Mouse (Mus musculus) MEL (cell line): ENCODE data around the gene Gsn.

Experiments
- CTCF ChIP-seq, 3 experiments: IDR thresholded peaks in 2 of 3; conservative IDR thresholded peaks in 1 of 3; 2 replicates each; pipeline ENCODE4 v1.5.1; 2011 to 2012; ENCODE audit warnings: low read length in 3 of 3, low read depth in 2 of 3, mild to moderate bottlenecking in 2 of 3, improper control_type of control experiment in 1 of 3, inconsistent platforms in 1 of 3, mixed read lengths in 1 of 3, moderate library complexity in 1 of 3; ENCODE audit not compliant: control insufficient read depth in 1 of 3, insufficient read depth in 1 of 3, poor library complexity in 1 of 3, severe bottlenecking in 1 of 3
- ELF1 ChIP-seq: IDR thresholded peaks from 2 replicates; pipeline ENCODE4 v1.6.1; 2014; ENCODE audit warnings: low read depth, mild to moderate bottlenecking, inconsistent platforms, low read length, improper control_type of control experiment, moderate library complexity
- GATA1 ChIP-seq: IDR thresholded peaks from 2 replicates; pipeline ENCODE4 v1.6.1; 2011; ENCODE audit warnings: low read depth, low read length, improper control_type of control experiment
- MXI1 ChIP-seq: IDR thresholded peaks from 2 replicates; pipeline ENCODE4 v1.6.1; 2011; ENCODE audit warnings: mild to moderate bottlenecking, low read depth, low read length, improper control_type of control experiment
- TAL1 ChIP-seq: IDR thresholded peaks from 2 replicates; pipeline ENCODE4 v1.6.1; 2012; ENCODE audit warnings: mild to moderate bottlenecking, inconsistent platforms, low read length, moderate library complexity, mixed read lengths
- USF1 ChIP-seq: IDR thresholded peaks from 2 replicates; pipeline ENCODE4 v1.6.1; 2014; ENCODE audit warnings: low read depth, mild to moderate bottlenecking, inconsistent platforms, low read length, improper control_type of control experiment, moderate library complexity
- ZC3H11A ChIP-seq: IDR thresholded peaks from 2 replicates; pipeline ENCODE4 v1.6.1; 2012; ENCODE audit warnings: low read depth, mild to moderate bottlenecking, inconsistent platforms, low read length, improper control_type of control experiment
- ZKSCAN1 ChIP-seq: IDR thresholded peaks from 2 replicates; pipeline ENCODE4 v1.6.1; 2012; ENCODE audit warnings: low read depth, mild to moderate bottlenecking, inconsistent platforms, low read length, improper control_type of control experiment, moderate library complexity

- TF ChIP-seq ZC3H11A (no peak), ZKSCAN1 (no peak), TAL1 (no peak), GATA1 (no peak), USF1 (no peak), ELF1 (no peak), MXI1 (no peak), CTCF (IDR thresholded peaks at IDR 0.05 in 2 of 3, conservative IDR thresholded peaks at IDR 0.05 in 1 of 3; ENCODE audit: control insufficient read depth in 1 of 3, insufficient read depth in 1 of 3, low read depth in 2 of 3, low read length in 3 of 3, poor library complexity in 1 of 3, severe bottlenecking in 1 of 3) (no peak)
These were observed 8.4 kb upstream of the Gsn start for GRCm38 (mm10) chr2:35247763-35248162.
